Mouse (Mus musculus): ENCODE measurements around the gene Alpi.

Alpi gene

DNA sequence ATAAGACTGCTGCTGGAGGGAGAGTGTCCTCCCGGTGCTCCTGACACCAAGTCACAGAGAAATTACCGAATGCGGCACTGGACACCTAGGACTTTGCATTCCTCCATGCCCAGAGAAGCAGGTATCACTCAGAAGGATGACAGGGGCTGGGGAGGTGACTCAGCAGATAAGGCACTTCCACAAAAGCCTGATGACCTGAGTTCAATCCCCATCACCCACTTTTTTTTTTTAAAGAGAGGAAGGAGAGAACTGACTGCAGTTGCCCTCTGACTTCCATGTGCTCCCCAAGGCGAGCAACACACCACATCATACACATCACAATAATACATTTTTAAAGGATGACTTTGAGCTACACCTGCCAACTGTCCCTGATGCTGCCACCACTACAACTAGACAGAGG lies 44.3 kb downstream of the Alpi start:
- no peak for DNase-seq

GRCm38 (mm10) chr1:87051369-87051768 lies 50.0 kb downstream of the Alpi start:
- no peak for DNase-seq

GRCm38 (mm10) chr1:87050700-87051099 lies 50.7 kb downstream of the Alpi start:
- DNase-seq: no peak

DNA sequence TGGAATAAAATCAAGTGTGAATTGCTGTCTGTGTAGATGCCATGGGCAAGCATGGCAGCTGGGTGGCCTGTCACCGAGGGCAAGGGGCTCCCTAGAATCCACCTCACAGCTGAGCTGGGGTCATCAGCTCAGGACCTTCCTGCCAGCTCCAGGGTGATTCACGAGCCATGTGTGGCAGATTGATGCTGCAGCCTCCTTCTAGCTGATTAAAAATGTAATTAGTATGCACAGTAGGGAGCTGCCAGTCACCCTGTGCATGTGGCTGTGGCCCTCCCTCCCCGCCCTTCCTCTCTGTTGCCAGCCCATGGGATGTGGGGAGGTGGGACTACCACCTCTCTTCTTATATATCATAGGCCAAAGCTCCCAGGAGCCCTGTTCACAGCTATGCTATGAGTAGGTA lies 51.3 kb downstream of the Alpi start:
- DNase-seq: no peak
